Mouse (Mus musculus): ENCODE data around the gene Rbpms2.

- TF ChIP-seq CTCF (IDR thresholded peaks at IDR 0.05; ENCODE audit: low read depth) (no peak), EP300 (IDR thresholded peaks at IDR 0.05; ENCODE audit: low read depth) (no peak)
Measured at GRCm38 (mm10) chr9:65653741-65654140, 24.3 kb downstream of the Rbpms2 start.
